Mouse (Mus musculus): Measurements from ENCODE around the gene Marveld3.

Gene Marveld3

GRCm38 (mm10) chr8:109902379-109902778, 59.6 kb downstream of the Marveld3 start:
- no peak for DNase-seq (ENCODE audit: low spot score)
